Mouse (Mus musculus): ENCODE data around the gene Apoo.
"Not testable (repeated sequence)": the region's sequence is repeated elsewhere in the genome, so short reads cannot be mapped to it uniquely, and the experiment has no call there.

The Apoo gene

DNA sequence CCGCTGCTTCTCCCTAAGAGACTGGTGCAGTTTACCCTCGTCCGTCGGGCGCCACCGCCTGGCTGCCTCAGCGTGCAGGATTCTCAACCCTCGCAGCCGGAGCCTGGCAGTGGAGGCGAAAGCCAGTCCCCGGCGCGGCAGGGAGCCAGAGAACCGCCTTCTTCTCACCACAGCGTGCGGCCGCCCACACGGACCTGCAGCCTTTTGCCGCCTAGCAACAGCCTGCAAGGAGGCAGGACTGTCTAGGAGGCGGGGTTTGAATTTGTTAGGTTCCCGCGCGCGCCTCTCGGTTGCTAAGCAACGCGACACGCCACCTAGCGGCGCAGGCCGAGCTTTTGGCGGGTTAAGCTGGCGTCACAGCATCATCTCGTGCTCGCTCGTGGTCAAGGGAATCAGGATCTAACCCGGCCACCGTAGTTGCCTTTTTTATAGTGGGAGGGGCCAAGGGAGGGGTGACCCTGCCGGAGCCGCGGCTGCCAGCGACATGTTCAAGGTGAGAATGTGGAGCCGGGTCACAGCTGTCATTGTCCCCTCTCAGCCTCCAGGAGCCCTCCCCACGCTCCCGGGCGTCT lies at the start of gene Apoo, which contains the start of gene Fam90a1b:
TSS of gene Apoo (plus strand) at position 448 of the 572 bp plus-strand sequence.
TSS of gene Fam90a1b (minus strand) at position 108 of the 572 bp plus-strand sequence.
- in situ Hi-C loops (cut with MboI), result no loop called here

GRCm38 (mm10) chrX:94321036-94321902 lies 45.6 kb upstream of the Apoo start:
- in situ Hi-C loops (cut with MboI), result no loop called here

GRCm38 (mm10) chrX:94343638-94344037 lies 23.3 kb upstream of the Apoo start:
- in situ Hi-C loops (cut with MboI), result not testable (repeated sequence)

GRCm38 (mm10) chrX:94365381-94365925 lies 1.5 kb upstream of the Apoo start:
- in situ Hi-C loops (cut with MboI), result no loop called here

DNA sequence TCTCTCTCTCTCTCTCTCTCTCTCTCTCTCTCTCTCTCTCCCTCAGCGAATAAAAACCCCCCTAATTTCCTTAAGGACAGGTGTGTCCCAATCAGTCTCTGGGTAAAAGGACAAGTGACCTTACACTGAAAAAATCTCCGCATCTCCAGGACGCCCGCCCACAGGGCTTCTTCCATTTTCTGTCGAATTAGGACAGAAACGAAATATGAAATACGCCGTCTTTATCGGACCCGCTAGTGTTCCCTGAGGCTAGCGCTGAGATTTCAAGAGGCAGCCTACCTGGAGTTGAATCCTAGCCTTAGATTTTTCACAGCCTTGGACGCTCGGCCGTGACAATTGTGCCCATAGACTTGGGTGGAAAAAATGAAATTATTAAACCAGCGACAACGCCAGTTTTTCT lies 888 bp upstream of the Apoo start:
- in situ Hi-C loops (cut with MboI), result no loop called here

DNA sequence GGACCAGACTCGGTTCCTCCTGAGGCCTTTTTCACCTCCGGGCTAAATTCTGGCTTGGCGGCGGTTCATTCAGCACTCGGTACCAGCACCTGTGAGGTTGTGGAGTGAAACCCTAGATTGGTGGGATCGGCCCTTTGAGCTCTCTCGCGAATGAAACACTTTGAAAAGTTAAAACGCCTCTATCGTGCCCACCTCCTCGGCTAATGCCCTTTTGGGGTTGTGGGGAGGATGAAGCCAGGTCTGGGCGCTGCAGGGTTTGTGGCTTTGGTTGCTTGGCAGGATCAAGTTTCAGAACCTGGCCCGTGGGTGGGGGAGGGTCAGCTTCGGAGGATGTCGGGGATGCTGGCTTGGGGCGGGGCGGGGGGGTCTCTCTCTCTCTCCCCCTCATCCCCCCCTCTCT lies 331 bp downstream of the Apoo start:
- in situ Hi-C loops (cut with MboI), result no loop called here

DNA sequence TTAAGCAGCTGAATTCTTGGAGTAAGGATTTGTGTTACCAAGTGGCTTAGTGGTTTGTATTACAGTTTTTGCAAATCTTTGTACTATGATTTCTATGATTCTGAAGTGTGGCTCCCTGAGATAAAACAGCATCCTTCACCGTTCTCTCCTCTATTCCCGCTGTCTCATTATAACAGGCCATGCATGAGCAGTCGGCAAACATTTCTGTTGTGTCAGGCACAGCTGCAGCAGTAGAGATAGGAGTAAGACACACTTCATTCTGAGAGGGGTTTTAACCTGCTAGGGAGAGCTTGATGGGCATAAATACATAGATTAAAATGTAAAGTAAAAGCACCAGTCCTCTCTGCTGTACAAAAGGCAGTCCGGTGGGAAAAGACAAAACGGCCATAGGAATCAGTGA lies 11.8 kb downstream of the Apoo start:
- in situ Hi-C loops (cut with MboI), result no loop called here

- in situ Hi-C loops (cut with MboI), result no loop called here
Measured at GRCm38 (mm10) chrX:94408975-94409374, 42.1 kb downstream of the Apoo start.

- in situ Hi-C loops (cut with MboI), result no loop called here
Measured at GRCm38 (mm10) chrX:94420210-94420609, 53.3 kb downstream of the Apoo start.

DNA sequence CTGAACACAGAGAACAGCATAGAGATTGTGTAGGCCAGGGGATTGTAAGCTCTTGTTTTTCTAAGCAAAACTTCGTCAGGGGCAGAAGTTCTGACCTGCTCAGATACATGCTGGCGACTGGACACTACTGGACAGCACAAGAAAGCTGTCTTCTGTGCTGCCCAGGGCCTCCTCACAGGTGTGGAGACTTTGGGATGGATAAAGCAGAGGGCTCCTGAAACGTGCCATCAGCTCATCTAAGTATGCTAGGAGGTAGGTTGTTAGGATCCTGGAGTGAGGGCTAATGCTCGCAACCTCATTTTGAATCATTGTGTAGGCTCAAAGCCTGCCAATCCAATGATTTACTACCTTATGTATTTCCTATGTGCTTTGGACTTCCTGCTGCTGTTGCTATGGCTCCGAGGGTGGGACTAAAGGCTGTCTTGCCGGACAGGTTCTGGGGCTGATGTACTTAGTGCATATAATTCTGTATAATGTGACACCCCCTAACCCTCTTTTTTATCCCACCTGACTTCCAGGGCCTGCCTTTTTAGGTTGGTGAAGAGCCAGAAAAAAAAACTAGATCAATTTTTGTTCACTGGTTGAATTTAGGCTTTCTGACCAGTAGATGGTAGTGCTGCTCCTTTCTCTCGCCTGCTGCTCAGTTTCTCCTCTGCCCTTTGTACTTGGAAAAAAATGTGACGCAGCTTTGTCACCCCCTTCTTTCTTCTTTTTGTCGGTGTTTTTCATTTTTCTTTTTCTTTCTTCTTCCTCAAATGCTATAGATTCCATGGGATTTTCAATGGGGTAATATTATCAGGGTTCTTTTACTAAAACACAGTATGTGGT lies 64.8 kb downstream of the Apoo start:
- in situ Hi-C loops (cut with MboI), result no loop called here

- in situ Hi-C loops (cut with MboI), result not testable (repeated sequence)
Measured at GRCm38 (mm10) chrX:94445427-94445826, 78.5 kb downstream of the Apoo start.

DNA sequence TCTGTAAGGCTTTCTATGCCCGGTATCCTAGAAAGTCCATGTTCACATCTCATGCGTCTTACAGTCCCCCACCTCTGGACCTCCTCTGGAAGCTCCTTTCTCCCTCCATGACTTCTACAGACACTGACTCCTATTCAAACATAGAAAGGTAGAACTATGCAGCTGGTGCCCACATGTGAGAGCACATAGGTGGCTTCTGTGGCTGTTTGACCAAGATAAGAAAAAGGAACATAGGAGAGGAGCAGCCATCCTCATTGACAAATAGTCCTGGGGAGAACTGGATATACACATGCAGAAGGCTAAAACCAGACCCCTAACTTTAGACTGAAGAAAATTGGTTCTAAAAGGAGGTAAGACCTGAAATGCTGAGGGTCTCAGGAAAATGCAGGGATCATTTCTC lies 79.1 kb downstream of the Apoo start:
- in situ Hi-C loops (cut with MboI), result not testable (repeated sequence)

DNA sequence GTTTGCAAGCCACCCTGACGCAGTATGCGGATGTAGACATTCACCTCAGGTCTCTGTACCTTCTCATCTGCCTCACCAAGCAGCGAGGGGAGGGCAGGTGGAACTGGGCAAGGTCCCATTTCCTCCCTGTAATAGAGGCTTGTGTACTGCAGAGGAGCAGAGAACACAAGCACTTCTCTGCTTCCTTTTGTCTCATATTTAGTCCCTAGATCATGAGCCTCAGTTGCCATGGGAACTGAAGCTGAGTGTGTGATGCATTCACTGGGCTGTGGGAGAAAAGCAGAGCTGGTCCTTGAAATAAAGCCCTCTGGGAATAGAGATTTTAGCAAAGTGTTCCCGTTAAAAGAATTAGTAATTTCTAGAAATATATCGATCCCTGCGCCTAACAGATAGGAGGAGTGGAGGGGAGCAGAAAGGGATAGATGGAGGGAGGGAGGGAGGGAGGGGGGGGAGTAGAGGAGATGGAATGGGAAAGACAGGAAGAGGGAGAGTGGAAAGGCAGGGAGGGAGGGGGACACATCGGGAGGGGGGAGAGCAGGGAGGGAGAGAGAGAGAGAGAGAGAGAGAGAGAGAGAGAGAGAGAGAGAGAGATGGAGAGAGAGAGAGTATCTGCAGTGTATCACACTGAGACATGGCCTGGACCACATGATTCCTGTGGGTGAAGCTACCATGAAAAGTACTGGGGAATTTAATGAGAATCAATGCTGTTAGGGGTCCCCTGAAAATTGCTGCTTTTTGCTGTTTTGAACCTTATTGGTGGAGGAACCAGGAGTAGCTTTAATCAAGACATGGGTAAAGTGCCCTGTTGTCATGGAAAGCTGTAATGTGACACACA lies 83.3 kb downstream of the Apoo start:
- in situ Hi-C loops (cut with MboI), result not testable (repeated sequence)

GRCm38 (mm10) chrX:94459346-94459745 lies 92.4 kb downstream of the Apoo start:
- in situ Hi-C loops (cut with MboI), result no loop called here

DNA sequence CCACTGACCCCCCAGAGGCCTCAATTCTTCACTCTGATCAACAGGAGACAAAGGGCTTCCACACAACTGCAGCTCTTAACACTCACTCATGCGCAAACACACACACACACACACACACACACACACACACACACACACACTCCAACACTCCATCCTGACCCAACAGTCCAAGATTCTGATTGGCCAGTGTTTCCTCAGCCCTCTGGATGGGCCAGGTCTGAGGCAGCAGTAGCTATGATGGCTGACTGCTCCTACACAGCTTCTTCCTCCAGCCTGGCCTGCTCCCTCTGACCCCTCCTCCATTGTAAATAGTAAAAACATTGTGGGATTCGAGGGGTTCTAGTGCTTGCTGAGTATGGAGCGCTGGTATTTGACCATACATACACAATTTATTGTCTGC lies 94.6 kb downstream of the Apoo start:
- in situ Hi-C loops (cut with MboI), result not testable (repeated sequence)

- in situ Hi-C loops (cut with MboI), result not testable (repeated sequence)
Measured at GRCm38 (mm10) chrX:94462604-94463429, 95.9 kb downstream of the Apoo start.
